Mouse (Mus musculus) embryonic facial prominence, embryonic 14.5 days (tissue): ENCODE measurements around the gene Art1. TPM values are rescaled to one million over a fixed set of nuclear protein-coding genes. Genes with fewer than 3 reads are reported as not detected.

Source experiments
- ATAC-seq: fragments of 200-750 bp; cut with Nextera tagmentation; 2 replicates; pipeline ENCODE4 v1.8.0; 2017; ENCODE audit warnings: low read depth, moderate number of reproducible peaks, moderate TSS enrichment
- DNase-seq: peaks from one replicate; pipeline ENCODE4 v3.0.0-alpha.2; 2015; ENCODE audit warnings: low spot score
- H3K27ac ChIP-seq: fragments of 300-500 bp; sonication (generic); replicated peaks from 2 replicates; pipeline ENCODE4 v1.5.1; 2014; ENCODE audit warnings: low read depth, mild to moderate bottlenecking, low read length, moderate library complexity
- H3K27me3 ChIP-seq: fragments of 300-500 bp; sonication (generic); replicated peaks from 2 replicates; pipeline ENCODE4 v1.6.1; 2014; ENCODE audit warnings: low read length; ENCODE audit not compliant: control insufficient read depth, insufficient read depth
- H3K36me3 ChIP-seq: fragments of 300-500 bp; sonication (generic); 2 replicates; pipeline ENCODE4 v1.6.1; 2014; ENCODE audit warnings: low read length, mixed read lengths; ENCODE audit not compliant: control insufficient read depth, insufficient read depth
- H3K4me1 ChIP-seq: fragments of 300-500 bp; sonication (generic); 2 replicates; pipeline ENCODE4 v1.6.1; 2014; ENCODE audit warnings: antibody characterized with exemption, low read length; ENCODE audit not compliant: control insufficient read depth, insufficient read depth
- H3K4me2 ChIP-seq: fragments of 300-500 bp; sonication (generic); 2 replicates; pipeline ENCODE4 v1.6.1; 2014; ENCODE audit warnings: low read depth, mild to moderate bottlenecking, low read length, moderate library complexity, mixed read lengths
- H3K4me3 ChIP-seq: fragments of 300-500 bp; sonication (generic); 2 replicates; pipeline ENCODE4 v1.5.1; 2014; ENCODE audit warnings: low read depth, mild to moderate bottlenecking, low read length
- H3K9ac ChIP-seq: fragments of 300-500 bp; sonication (generic); 2 replicates; pipeline ENCODE4 v1.6.1; 2014; ENCODE audit warnings: low read depth, mild to moderate bottlenecking, low read length, moderate library complexity, mixed read lengths
- H3K9me3 ChIP-seq: fragments of 300-500 bp; sonication (generic); 2 replicates; pipeline ENCODE4 v1.6.1; 2016; ENCODE audit warnings: low read length; ENCODE audit not compliant: control insufficient read depth
- WGBS: fragments of 180-500 bp; shearing (Covaris S2); extraction: QIAGEN DNeasy Blood & Tissue Kit; methylation state at CpG from one replicate; pipeline ENCODE4 v1.1.7; 2014; 5-methylcytosine and 5-hydroxymethylcytosine counted together
- polyA plus RNA-seq: library from polyadenylated mRNA; unstranded; fragments of >200 nt; fragmentation: Nextera tagmentation; extraction: Ambion mirVana; gene quantifications from 2 replicates; pipeline ENCODE4 v1.2.1, GENCODE M21; 2014

Art1 gene
- 32.0 and 32.2 TPM in 2 replicates for polyA plus RNA-seq

DNA sequence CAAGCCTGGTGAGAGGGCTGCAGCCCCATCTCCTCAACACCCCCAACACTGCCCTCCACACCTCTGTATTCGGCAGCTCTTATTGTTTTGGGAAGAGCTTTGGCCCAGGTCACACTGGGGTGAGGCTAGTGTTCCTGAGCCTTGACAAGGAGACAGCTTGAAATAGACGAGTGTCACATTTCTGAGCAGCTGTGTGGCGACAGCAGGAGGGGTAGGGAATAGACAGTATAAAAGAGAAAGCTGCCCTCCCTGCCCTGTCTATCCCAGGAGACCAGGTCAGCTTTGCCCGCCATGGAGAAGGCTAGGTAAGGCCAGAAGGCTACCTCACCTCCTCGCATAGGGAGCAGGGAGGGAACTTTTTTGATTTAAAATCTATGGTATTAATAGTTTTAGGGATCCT lies at the start of gene Art1:
Art1 (plus strand) TSS at position 257 of the 400 bp plus-strand sequence.
- Histone ChIP-seq H3K9me3 (no peaks in the 10 kb centered on the region), H3K4me1 (peaks cover 8% of the 10 kb centered on the region), H3K9ac (no peak within 1 kb of the TSS), H3K36me3 (no peaks in the 10 kb centered on the region), H3K4me2 (peak within 1 kb of the TSS; percentile 55; the same call in 1 of the 2 replicates), H3K27ac (no peak within 1 kb of the TSS), H3K27me3 (no peaks in the 10 kb centered on the region), H3K4me3 (no peak within 1 kb of the TSS)
- WGBS = 42% methylated on average over 5 of the region's 5 CpGs
- DNase-seq = peak; percentile 23
- ATAC-seq = peak; percentile 12; the same call in 1 of the 2 replicates

DNA sequence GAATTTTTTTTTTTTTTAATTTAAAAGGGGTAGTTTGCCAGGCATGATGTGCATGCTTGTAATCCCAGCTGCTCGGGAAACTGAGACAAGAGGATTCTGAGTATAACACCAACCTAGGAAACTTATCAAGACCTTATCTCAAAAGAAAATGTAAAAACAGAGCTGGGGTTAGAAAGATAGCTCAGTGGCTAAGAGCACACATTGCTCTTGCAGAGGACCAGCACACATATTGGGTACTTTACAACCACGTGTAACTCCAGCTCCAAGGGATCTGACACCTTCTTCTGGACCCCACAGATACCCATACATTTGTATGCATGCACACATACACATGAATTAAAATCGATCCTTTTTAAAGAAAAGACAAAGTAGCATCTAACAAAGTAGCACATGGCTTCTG lies 40.2 kb upstream of the Art1 start:
- Histone ChIP-seq H3K27ac (no peak overlapping the region), H3K9ac (no peak overlapping the region), H3K4me3 (no peak overlapping the region), H3K9me3 (no peaks in the 10 kb centered on the region), H3K4me2 (no peak overlapping the region), H3K36me3 (peaks cover 24% of the 10 kb centered on the region), H3K4me1 (peaks cover 11% of the 10 kb centered on the region), H3K27me3 (no peaks in the 10 kb centered on the region)
- ATAC-seq (no peak), DNase-seq (no peak)
- 97% methylated on average over 3 of the region's 3 CpGs for WGBS

DNA sequence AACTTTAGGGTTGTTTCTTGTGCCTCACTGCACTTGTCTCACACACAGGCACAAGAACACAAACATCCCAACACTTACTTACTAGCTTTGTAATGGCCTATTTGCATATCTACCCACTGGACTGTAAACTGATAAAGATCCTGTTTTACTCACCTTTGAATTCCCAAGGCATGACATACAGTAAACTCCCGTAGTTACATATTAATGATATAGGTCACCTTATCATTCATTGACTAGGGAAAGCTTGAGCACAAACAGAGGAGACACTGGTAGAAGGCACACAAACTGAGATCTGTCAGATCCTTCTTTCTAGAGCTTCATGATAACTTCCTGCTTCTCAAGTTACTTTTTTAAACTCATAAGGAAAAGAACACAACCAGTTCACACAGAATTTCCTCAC lies 39.3 kb upstream of the Art1 start:
- no peak for DNase-seq
- H3K27ac ChIP-seq = no peak overlapping the region
- no peak for ATAC-seq
- no peak overlapping the region for H3K9ac ChIP-seq
- no peak overlapping the region for H3K4me3 ChIP-seq
- H3K36me3 ChIP-seq = peaks cover 16% of the 10 kb centered on the region
- H3K27me3 ChIP-seq = no peaks in the 10 kb centered on the region
- peaks cover 15% of the 10 kb centered on the region for H3K4me1 ChIP-seq
- H3K4me2 ChIP-seq = no peak overlapping the region
- 90% methylated on average over 1 of the region's 1 CpGs for WGBS
- H3K9me3 ChIP-seq = no peaks in the 10 kb centered on the region

DNA sequence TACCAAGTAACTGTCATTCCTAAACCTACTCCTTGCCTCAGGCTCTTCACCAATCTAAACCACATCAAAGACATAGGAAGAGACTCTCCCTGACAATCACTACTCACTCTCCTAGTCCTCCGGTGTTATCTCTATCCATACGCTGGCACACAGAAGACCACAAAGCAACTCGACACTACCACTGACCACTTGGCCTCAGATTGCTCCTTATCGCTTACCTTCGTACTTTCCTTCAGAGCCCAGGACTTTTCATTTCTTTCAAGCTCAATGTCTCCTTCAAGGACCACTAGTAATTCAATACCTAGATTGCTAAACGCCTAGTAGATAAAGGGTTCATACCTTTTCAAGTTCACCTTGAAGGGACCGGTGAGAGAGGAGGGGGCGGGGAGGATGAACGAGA lies 37.7 kb upstream of the Art1 start:
- 78% methylated on average over 9 of the region's 9 CpGs for WGBS
- peaks cover 15% of the 10 kb centered on the region for H3K36me3 ChIP-seq
- peak overlapping the region; percentile 78 for H3K4me3 ChIP-seq
- DNase-seq = no peak
- H3K9ac ChIP-seq = peak overlapping the region; percentile 74
- no peaks in the 10 kb centered on the region for H3K27me3 ChIP-seq
- peaks cover 15% of the 10 kb centered on the region for H3K4me1 ChIP-seq
- H3K27ac ChIP-seq = no peak overlapping the region
- no peaks in the 10 kb centered on the region for H3K9me3 ChIP-seq
- peak overlapping the region; percentile 75 for H3K4me2 ChIP-seq
- no peak for ATAC-seq

DNA sequence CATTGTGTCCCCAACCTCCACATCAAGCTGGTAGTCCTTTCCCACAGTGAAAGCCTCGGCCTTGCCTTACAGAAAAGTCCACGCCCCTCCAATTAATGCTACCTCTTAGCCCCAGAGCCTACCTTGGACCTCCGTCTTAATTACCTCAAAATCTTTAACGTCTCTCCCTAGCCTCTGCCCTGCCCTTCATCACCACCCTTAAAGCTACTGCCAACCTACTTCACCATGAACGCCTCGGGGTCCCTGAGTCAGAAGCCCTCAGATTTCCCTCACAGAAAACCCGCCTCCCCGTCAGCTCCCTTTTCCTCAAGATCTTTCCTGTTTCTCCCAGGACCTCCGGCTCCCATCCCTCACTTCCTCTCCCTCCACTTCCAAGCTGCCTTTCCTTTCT lies 36.9 kb upstream of the Art1 start:
- peak overlapping the region; percentile 74 for H3K9ac ChIP-seq
- H3K4me2 ChIP-seq = peak overlapping the region; percentile 75
- peak; percentile 10 for ATAC-seq
- peak; percentile 4 for DNase-seq
- WGBS = 0% methylated on average over 9 of the region's 9 CpGs
- no peaks in the 10 kb centered on the region for H3K9me3 ChIP-seq
- no peaks in the 10 kb centered on the region for H3K27me3 ChIP-seq
- 0 out of 2 replicates have a peak overlapping the region, but pooled peaks have one; percentile 84 for H3K27ac ChIP-seq
- H3K36me3 ChIP-seq = peaks cover 8% of the 10 kb centered on the region
- peak overlapping the region; percentile 78 for H3K4me3 ChIP-seq
- peaks cover 15% of the 10 kb centered on the region for H3K4me1 ChIP-seq

DNA sequence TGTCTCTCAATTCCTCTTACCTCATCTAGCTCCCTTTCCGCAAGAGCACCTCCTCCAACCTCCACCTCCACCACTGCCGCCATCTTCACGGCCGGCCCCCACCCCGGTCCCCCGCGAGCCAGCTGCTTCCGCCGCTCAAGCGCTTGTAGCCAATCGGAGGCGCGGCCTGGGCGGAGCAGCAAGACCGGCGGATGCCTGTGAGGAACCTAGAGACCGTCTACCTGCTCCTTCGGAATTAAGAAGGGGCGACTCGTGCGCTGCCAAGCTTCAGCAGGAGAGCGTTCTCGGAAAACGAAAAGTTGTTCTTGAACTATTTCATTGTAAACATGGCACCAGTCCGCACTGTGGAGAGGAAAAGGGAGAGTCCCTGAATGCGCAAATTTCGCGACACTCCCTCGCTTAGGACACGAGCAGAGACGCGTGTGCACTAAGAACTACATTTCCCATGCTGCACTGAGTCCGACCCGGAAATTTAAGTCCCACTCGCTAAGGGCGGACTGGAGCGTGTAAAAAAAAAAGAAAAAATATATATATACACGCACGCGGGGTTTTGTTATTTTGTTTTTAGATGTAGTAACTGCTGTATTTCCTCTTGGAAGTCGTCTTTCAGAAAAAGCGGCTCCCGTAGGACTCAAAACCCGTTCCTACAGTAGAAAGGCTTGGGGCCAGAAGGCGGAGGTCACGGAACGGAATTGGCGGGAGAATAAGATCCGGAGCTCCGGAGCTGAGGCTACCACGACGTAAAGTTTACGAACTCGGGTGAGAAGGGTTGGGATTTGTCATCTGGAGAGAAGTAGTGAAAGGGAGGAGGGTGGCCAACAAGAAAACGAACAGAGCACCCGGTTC lies 36.3 kb upstream of the Art1 start, which contains the start of the genes Rnf121, Xndc1 and Xntrpc:
Rnf121 (minus strand) TSS at position 424 of the 846 bp plus-strand sequence.
Xndc1 (plus strand) TSS at position 466 of the 846 bp plus-strand sequence.
Xntrpc (plus strand) TSS at position 668 of the 846 bp plus-strand sequence.
- peak; percentile 99 for ATAC-seq
- H3K4me3 ChIP-seq = peak within 1 kb of the TSS; percentile 78
- peak; percentile 98 for DNase-seq

DNA sequence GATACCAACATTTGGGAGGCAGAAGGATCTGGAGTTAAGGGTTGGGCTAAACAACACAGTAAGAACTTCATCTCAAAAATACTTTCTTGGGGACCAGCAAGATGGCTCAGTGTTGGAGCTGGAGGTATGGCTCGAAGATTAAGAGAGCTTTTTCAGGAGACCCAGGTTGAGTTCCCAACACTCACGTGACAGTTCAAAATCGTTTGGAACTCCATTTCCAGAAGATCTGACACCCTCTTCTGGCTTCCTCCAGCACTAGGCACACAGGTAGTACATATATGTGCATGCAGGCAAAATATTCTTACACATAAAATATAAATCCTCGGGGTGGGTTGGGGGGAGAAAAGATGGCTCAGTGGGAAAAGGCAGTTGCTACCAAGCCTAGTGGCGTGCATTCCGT lies 35.2 kb upstream of the Art1 start:
- Histone ChIP-seq H3K4me2 (peak overlapping the region; percentile 75), H3K9me3 (no peaks in the 10 kb centered on the region), H3K36me3 (peaks cover 10% of the 10 kb centered on the region), H3K4me3 (peak overlapping the region; percentile 78), H3K27ac (no peak overlapping the region), H3K9ac (peak overlapping the region; percentile 74), H3K27me3 (no peaks in the 10 kb centered on the region), H3K4me1 (peaks cover 15% of the 10 kb centered on the region)
- no peak for DNase-seq
- 63% methylated on average over 6 of the region's 6 CpGs for WGBS
- no peak for ATAC-seq

More for the DNA sequence above, 36.3 kb upstream of the Art1 start, which contains the start of the genes Rnf121, Xndc1 and Xntrpc:
- Histone ChIP-seq H3K36me3 (peaks cover 7% of the 10 kb centered on the region), H3K27ac (peak within 1 kb of the TSS; percentile 84), H3K27me3 (no peaks in the 10 kb centered on the region), H3K9me3 (no peaks in the 10 kb centered on the region), H3K4me2 (peak within 1 kb of the TSS; percentile 75), H3K4me1 (peaks cover 15% of the 10 kb centered on the region), H3K9ac (peak within 1 kb of the TSS; percentile 74)
- WGBS = under 1% methylated on average over 56 of the region's 56 CpGs

DNA sequence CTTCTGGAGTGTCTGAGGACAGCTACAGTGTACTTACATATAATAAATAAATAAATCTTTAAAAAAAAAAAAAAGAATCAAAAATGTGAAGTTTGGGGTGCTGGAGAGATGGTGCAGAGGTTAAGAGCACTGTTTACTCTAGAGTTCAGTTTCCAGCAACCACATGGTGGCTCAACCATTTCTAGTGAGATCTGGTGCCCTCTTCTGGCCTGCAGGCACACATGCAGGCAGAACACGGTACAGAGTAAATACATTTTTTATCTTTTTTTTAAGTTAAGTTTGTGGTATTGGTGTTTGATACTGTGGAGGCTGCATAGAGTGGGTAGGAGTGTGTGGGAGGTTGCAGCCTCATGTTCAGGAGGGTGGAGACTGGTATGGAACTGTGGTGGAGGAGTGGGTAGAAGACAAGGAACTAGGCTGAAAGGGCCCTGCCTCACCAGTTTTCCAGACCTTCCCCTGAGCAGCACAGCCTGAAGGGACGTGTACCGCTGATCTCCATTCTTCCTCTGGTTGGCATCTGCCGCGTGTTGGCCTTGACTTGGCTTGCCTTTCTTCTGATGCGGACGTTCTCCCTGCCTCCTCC lies 24.7 kb upstream of the Art1 start:
- Histone ChIP-seq H3K27ac (no peak overlapping the region), H3K36me3 (peaks cover 93% of the 10 kb centered on the region), H3K27me3 (no peaks in the 10 kb centered on the region), H3K9me3 (no peaks in the 10 kb centered on the region), H3K4me2 (no peak overlapping the region), H3K4me3 (no peak overlapping the region), H3K4me1 (no peaks in the 10 kb centered on the region), H3K9ac (no peak overlapping the region)
- ATAC-seq = no peak
- WGBS = 81% methylated on average over 7 of the region's 7 CpGs
- no peak for DNase-seq
